Comparison of ENCODE assay signal across 11 mouse cellular contexts in the genomic region with DNA sequence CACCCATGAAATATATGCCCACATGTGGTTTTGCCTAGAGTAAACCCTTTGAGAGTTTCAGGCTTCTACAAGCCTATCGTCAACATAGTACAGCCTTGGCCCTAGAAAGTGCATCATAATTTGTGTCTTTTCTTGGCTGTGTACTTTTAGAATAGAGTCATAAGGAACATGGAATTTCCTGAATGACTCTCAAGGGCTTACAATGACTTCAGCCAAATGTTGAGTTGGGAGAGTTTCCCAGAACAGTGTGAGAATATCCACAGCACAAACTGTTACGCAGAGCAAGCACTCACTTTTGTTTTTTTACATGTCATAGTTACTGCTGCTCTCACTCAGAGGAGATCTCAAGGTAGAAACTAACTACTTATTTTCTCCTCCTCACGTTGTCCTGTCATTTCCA.
DNase-seq lines count a peak whose midpoint lies in the region; ATAC-seq and TF ChIP-seq lines count a peak whose summit lies in the region.
"Had no signal": no experiment of that assay in that cellular context is flagged by ENCODE, and none has a peak within 500 bp of the region (broad histone marks: within the 10 kb centered on the region; RNA-seq: fewer than 3 reads in every experiment).

No protein-coding gene starts in this region.

- TF ChIP-seq CTCF in lung, adult 2 months (IDR thresholded peaks at IDR 0.05; ENCODE audit: insufficient read depth, low read length): no peak
- TF ChIP-seq CTCF in kidney, postnatal 0 days (IDR thresholded peaks at IDR 0.05; ENCODE audit: low read depth): no peak

- peak; percentile 14 to 70 for DNase-seq in lung, adult 18-20 months
- no peak for DNase-seq in lung, adult 2 months
- DNase-seq in heart, adult 8-10 months (ENCODE audit: low spot score): peak; percentile 90
- DNase-seq in kidney, postnatal 0 days (ENCODE audit: low spot score): peak; percentile 83
- DNase-seq in testis, postnatal 14 days (ENCODE audit: low spot score): peak; percentile 48
- no peak for DNase-seq in right cerebral cortex, postnatal 25 days
- DNase-seq in Muller cell, postnatal 12 days (ENCODE audit: inconsistent ontology term): no peak
- DNase-seq: thymus, postnatal 25 days had no signal

- H3K36me3 ChIP-seq in kidney, postnatal 0 days (ENCODE audit: insufficient read depth, low read length): no peaks in the 10 kb centered on the region
- H3K36me3 ChIP-seq: G1E had no signal

- H3K4me2 ChIP-seq in kidney, postnatal 0 days (ENCODE audit: low read length): peak overlapping the region; percentile 13

- H3K27me3 ChIP-seq in kidney, postnatal 0 days (ENCODE audit: insufficient read depth, low read length): no peaks in the 10 kb centered on the region

- H3K4me1 ChIP-seq in lung, adult 2 months (ENCODE audit: control insufficient read depth, insufficient read depth, low read length): peaks cover 3% of the 10 kb centered on the region
- H3K4me1 ChIP-seq in kidney, postnatal 0 days (replicated peaks; ENCODE audit: insufficient read depth, low read length): no peaks in the 10 kb centered on the region

- no peak overlapping the region for H3K9ac ChIP-seq in kidney, postnatal 0 days (ENCODE audit: low read depth, low read length)

- 33% methylated on average over 3 of the region's 3 CpGs for WGBS in lung, adult 2 months
- 44% methylated on average over 3 of the region's 3 CpGs for WGBS in kidney, postnatal 0 days

- TF ChIP-seq POLR2A in lung, adult 2 months (IDR thresholded peaks at IDR 0.05; ENCODE audit: borderline replicate concordance, extremely low read depth, low read depth, low read length): no peak

- H3K4me3 ChIP-seq in lung, adult 2 months (replicated peaks; ENCODE audit: extremely low read depth, low read depth, low read length): no peak overlapping the region
- H3K4me3 ChIP-seq in kidney, postnatal 0 days (replicated peaks; ENCODE audit: low read depth, low read length): no peak overlapping the region
- H3K4me3 ChIP-seq: myocyte had no signal

- no peaks in the 10 kb centered on the region for H3K9me3 ChIP-seq in kidney, postnatal 0 days (replicated peaks; ENCODE audit: low read length)

- H3K27ac ChIP-seq in kidney, postnatal 0 days: no peak overlapping the region

- no peak for ATAC-seq in kidney, postnatal 0 days (replicated peaks; ENCODE audit: low FRiP score, low read depth)
- ATAC-seq: inflammation-experienced regulatory T-cells, adult 6 months had no signal

Comparison
In these comparisons a context has a peak if more than half of its experiments do, and no peak if none do; other contexts are left out.
1. DNase-seq: peak in lung, adult 18-20 months (2 of 2), heart, adult 8-10 months (single experiment), kidney, postnatal 0 days (single experiment) and testis, postnatal 14 days (single experiment); none in lung, adult 2 months (single experiment), right cerebral cortex, postnatal 25 days (single experiment) and Muller cell, postnatal 12 days (single experiment).